Mouse (Mus musculus) forebrain, embryonic 14.5 days (tissue): ENCODE measurements at regions not wholly inside any gene's neighbourhood (a gene's known extent, or its start where the extent isn't known, plus 50 kb on each side); places are given as distances from the start of the nearest gene placed in this dataset.

Source experiments
- ATAC-seq: fragments of 200-750 bp; cut with Nextera tagmentation; 2 replicates; pipeline ENCODE4 v1.8.0; 2017; ENCODE audit warnings: mild to moderate bottlenecking, moderate library complexity
- DNase-seq: peaks from one replicate; pipeline ENCODE4 v3.0.0-alpha.2; 2015; ENCODE audit warnings: low spot score
- H3K27ac ChIP-seq: fragments of 300-500 bp; sonication (generic); 2 replicates; pipeline ENCODE4 v1.5.1; 2014; ENCODE audit warnings: low read depth, mild to moderate bottlenecking, control low read depth, low read length, moderate library complexity
- H3K27me3 ChIP-seq: fragments of 300-500 bp; sonication (generic); replicated peaks from 2 replicates; pipeline ENCODE4 v1.6.1; 2014; ENCODE audit warnings: low read length, control low read depth, mixed read lengths; ENCODE audit not compliant: control insufficient read depth, insufficient read depth
- H3K36me3 ChIP-seq: fragments of 300-500 bp; sonication (generic); 2 replicates; pipeline ENCODE4 v1.6.1; 2014; ENCODE audit warnings: low read length, control low read depth; ENCODE audit not compliant: control insufficient read depth, insufficient read depth
- H3K4me1 ChIP-seq: fragments of 300-500 bp; sonication (generic); 2 replicates; pipeline ENCODE4 v1.6.1; 2014; ENCODE audit warnings: antibody characterized with exemption, low read length, control low read depth; ENCODE audit not compliant: control insufficient read depth, insufficient read depth
- H3K4me2 ChIP-seq: fragments of 300-500 bp; sonication (generic); 2 replicates; pipeline ENCODE4 v1.6.1; 2014; ENCODE audit warnings: mild to moderate bottlenecking, control low read depth, low read length
- H3K4me3 ChIP-seq: fragments of 300-500 bp; sonication (generic); 2 replicates; pipeline ENCODE4 v1.5.1; 2014; ENCODE audit warnings: low read depth, low read length, control low read depth
- H3K9ac ChIP-seq: fragments of 300-500 bp; sonication (generic); 2 replicates; pipeline ENCODE4 v1.6.1; 2014; ENCODE audit warnings: mild to moderate bottlenecking, low read length, control low read depth, moderate library complexity
- H3K9me3 ChIP-seq: fragments of 300-500 bp; sonication (generic); replicated peaks from 2 replicates; pipeline ENCODE4 v1.6.1; 2016; ENCODE audit warnings: low read length, control low read depth, mixed read lengths; ENCODE audit not compliant: control insufficient read depth
- whole genome bisulfite sequencing: fragments of 180-500 bp; shearing (Covaris S2); extraction: QIAGEN DNeasy Blood & Tissue Kit; methylation state at CpG from one replicate; pipeline ENCODE4 v1.1.7; 2014; 5-methylcytosine and 5-hydroxymethylcytosine counted together

GRCm38 (mm10) chr6:67114753-67115152 lies 77.5 kb upstream of the Gadd45a start:
- no peak overlapping the region for H3K27ac ChIP-seq
- WGBS, result 77% methylated on average over 4 of the region's 4 CpGs
- no peaks in the 10 kb centered on the region for H3K36me3 ChIP-seq
- no peak overlapping the region for H3K4me3 ChIP-seq
- no peaks in the 10 kb centered on the region for H3K27me3 ChIP-seq
- H3K4me2 ChIP-seq, result no peak overlapping the region
- H3K9ac ChIP-seq, result no peak overlapping the region
- no peak for ATAC-seq
- H3K9me3 ChIP-seq, result no peaks in the 10 kb centered on the region
- no peaks in the 10 kb centered on the region for H3K4me1 ChIP-seq
- no peak for DNase-seq

GRCm38 (mm10) chr6:67113686-67114278 lies 76.5 kb upstream of the Gadd45a start:
- peak; percentile 41; the same call in 1 of the 2 replicates for ATAC-seq
- H3K9ac ChIP-seq, result peak overlapping the region; percentile 35

DNA sequence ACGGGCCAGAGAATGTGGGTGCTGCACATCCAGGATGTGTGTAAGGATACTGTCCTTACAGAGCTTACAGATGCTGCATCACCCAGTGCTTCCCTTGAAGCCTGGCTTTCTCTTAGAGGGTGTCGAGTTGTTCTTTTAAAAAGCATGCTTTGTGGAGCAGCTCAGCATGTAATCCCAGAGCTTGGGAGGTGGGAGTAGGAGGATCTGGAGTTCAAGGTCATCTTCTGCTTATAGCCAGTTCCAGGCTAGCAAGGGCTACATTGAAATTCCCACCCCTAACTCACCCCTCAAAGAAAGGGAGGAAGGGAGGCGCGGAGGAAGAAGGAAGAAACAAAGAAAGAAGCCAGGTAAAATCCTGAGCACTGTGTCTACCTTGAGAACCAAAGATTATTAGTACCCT lies 76.0 kb upstream of the Gadd45a start:
- Histone ChIP-seq H3K9me3 (no peaks in the 10 kb centered on the region), H3K36me3 (no peaks in the 10 kb centered on the region), H3K4me2 (no peak overlapping the region; the same call in 1 of the 2 replicates), H3K4me3 (no peak overlapping the region), H3K4me1 (no peaks in the 10 kb centered on the region), H3K27me3 (no peaks in the 10 kb centered on the region), H3K9ac (no peak overlapping the region), H3K27ac (no peak overlapping the region)
- DNase-seq (no peak), ATAC-seq (no peak)
- WGBS, result 75% methylated on average over 4 of the region's 4 CpGs

More at GRCm38 (mm10) chr6:67113686-67114278, 76.5 kb upstream of the Gadd45a start:
- H3K9me3 ChIP-seq, result no peaks in the 10 kb centered on the region
- H3K4me1 ChIP-seq, result no peaks in the 10 kb centered on the region
- 14% methylated on average over 26 of the region's 26 CpGs for WGBS
- peak; percentile 20 for DNase-seq
- no peaks in the 10 kb centered on the region for H3K27me3 ChIP-seq
- H3K4me2 ChIP-seq, result peak overlapping the region; percentile 45
- no peak overlapping the region for H3K27ac ChIP-seq
- H3K36me3 ChIP-seq, result no peaks in the 10 kb centered on the region
- peak overlapping the region; percentile 13 for H3K4me3 ChIP-seq

GRCm38 (mm10) chr6:67112311-67112710 lies 75.1 kb upstream of the Gadd45a start:
- ATAC-seq, result no peak
- H3K4me2 ChIP-seq, result no peak overlapping the region
- 7% methylated on average over 6 of the region's 6 CpGs for WGBS

DNA sequence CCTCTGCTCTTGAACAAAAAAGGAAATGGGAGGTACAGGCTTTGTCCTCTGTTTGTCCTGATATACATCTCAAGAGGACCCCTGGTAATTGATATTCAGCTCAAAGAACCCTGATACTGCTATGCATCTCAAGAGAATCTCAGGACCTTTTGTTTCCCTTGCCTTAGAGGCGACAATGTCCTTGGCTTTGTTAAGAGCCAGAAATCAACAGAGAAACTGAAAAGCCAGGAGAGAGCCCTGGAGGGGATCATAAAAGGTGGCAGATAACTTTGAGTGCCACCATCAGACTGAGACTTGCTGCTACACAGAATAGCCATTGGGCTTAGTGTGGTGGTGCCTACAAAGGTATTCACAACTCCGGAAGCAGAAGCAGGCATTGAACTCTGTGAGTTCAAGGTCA lies 74.3 kb upstream of the Gadd45a start:
- H3K27ac ChIP-seq, result no peak overlapping the region
- no peak overlapping the region for H3K4me2 ChIP-seq
- no peaks in the 10 kb centered on the region for H3K9me3 ChIP-seq
- H3K36me3 ChIP-seq, result no peaks in the 10 kb centered on the region
- 74% methylated on average over 2 of the region's 2 CpGs for WGBS
- no peaks in the 10 kb centered on the region for H3K4me1 ChIP-seq
- H3K4me3 ChIP-seq, result no peak overlapping the region
- ATAC-seq (no peak), DNase-seq (no peak)
- H3K9ac ChIP-seq, result no peak overlapping the region
- H3K27me3 ChIP-seq, result no peaks in the 10 kb centered on the region

More at GRCm38 (mm10) chr6:67112311-67112710, 75.1 kb upstream of the Gadd45a start:
- Histone ChIP-seq H3K4me1 (no peaks in the 10 kb centered on the region), H3K27me3 (no peaks in the 10 kb centered on the region), H3K9me3 (no peaks in the 10 kb centered on the region), H3K4me3 (no peak overlapping the region), H3K9ac (no peak overlapping the region), H3K27ac (no peak overlapping the region), H3K36me3 (no peaks in the 10 kb centered on the region)
- DNase-seq, result no peak

GRCm38 (mm10) chr6:67110391-67110790 lies 73.1 kb upstream of the Gadd45a start:
- no peaks in the 10 kb centered on the region for H3K27me3 ChIP-seq
- no peaks in the 10 kb centered on the region for H3K4me1 ChIP-seq
- no peak overlapping the region for H3K4me2 ChIP-seq
- H3K36me3 ChIP-seq, result no peaks in the 10 kb centered on the region
- H3K9ac ChIP-seq, result no peak overlapping the region
- H3K27ac ChIP-seq, result no peak overlapping the region
- no peak for DNase-seq
- H3K9me3 ChIP-seq, result no peaks in the 10 kb centered on the region
- ATAC-seq, result no peak
- H3K4me3 ChIP-seq, result no peak overlapping the region
- 77% methylated on average over 1 of the region's 1 CpGs for WGBS

DNA sequence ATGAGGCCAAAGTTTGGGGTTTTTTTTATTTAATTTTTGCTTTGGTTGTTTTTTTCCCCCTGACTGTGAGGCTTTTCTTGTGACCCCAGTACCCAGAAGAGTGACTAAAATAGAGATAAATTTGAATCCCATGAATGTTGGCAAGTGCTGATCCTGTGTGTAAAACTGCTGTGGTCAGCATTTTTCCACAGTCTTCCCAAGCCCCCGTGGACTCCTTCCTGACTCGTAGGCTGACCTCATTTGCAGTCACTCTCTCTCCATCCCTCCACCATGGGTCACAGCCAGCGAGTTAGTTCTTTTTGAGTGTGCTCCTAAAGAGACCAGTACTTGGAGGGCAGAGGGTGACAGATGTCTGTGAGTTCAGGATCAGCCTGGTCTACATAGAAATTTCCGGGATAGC lies 72.5 kb upstream of the Gadd45a start:
- H3K9me3 ChIP-seq, result no peaks in the 10 kb centered on the region
- no peak for ATAC-seq
- H3K4me3 ChIP-seq, result no peak overlapping the region
- no peaks in the 10 kb centered on the region for H3K36me3 ChIP-seq
- no peak overlapping the region for H3K9ac ChIP-seq
- no peaks in the 10 kb centered on the region for H3K4me1 ChIP-seq
- H3K27ac ChIP-seq, result no peak overlapping the region
- H3K27me3 ChIP-seq, result no peaks in the 10 kb centered on the region
- no peak for DNase-seq
- H3K4me2 ChIP-seq, result no peak overlapping the region
- WGBS, result 73% methylated on average over 4 of the region's 4 CpGs

- 84% methylated on average over 4 of the region's 4 CpGs for WGBS
- Histone ChIP-seq H3K27ac (no peak overlapping the region), H3K9me3 (no peaks in the 10 kb centered on the region), H3K36me3 (no peaks in the 10 kb centered on the region), H3K27me3 (no peaks in the 10 kb centered on the region), H3K4me1 (no peaks in the 10 kb centered on the region), H3K4me3 (no peak overlapping the region), H3K9ac (no peak overlapping the region), H3K4me2 (no peak overlapping the region)
- ATAC-seq, result no peak
- no peak for DNase-seq
These were observed 70.3 kb upstream of the Gadd45a start for GRCm38 (mm10) chr6:67107517-67107916.

DNA sequence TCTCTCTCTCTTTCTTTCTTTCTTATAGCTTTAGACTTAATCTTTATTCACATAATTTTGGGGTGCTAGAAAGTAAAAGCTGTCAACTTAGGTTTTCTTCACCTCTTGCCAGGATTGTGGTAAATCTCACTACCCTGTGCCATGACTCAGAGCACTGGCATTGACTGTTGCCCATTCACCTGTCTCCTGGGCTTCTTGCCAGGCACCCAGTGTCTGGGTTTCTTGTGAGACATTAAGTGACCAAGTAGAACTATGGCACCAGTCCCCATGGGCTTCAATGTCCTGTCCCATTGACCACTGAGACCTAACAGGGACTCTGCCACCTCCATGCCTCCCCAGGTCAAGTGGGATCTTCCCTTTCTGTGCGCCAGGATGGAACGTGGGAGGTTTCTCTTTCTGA lies 69.2 kb upstream of the Gadd45a start:
- ATAC-seq (no peak), DNase-seq (no peak)
- Histone ChIP-seq H3K36me3 (no peaks in the 10 kb centered on the region), H3K27me3 (no peaks in the 10 kb centered on the region), H3K9me3 (no peaks in the 10 kb centered on the region), H3K4me2 (no peak overlapping the region), H3K4me3 (no peak overlapping the region), H3K4me1 (no peaks in the 10 kb centered on the region), H3K27ac (no peak overlapping the region), H3K9ac (no peak overlapping the region)
- 87% methylated on average over 2 of the region's 2 CpGs for WGBS
